Mouse (Mus musculus): Measurements from ENCODE around the gene Ypel3. TPM values are rescaled to one million over a fixed set of nuclear protein-coding genes. Genes with fewer than 3 reads are reported as not detected.

The Ypel3 gene
- polyA plus RNA-seq, 1 experiment, result 636 TPM

DNA sequence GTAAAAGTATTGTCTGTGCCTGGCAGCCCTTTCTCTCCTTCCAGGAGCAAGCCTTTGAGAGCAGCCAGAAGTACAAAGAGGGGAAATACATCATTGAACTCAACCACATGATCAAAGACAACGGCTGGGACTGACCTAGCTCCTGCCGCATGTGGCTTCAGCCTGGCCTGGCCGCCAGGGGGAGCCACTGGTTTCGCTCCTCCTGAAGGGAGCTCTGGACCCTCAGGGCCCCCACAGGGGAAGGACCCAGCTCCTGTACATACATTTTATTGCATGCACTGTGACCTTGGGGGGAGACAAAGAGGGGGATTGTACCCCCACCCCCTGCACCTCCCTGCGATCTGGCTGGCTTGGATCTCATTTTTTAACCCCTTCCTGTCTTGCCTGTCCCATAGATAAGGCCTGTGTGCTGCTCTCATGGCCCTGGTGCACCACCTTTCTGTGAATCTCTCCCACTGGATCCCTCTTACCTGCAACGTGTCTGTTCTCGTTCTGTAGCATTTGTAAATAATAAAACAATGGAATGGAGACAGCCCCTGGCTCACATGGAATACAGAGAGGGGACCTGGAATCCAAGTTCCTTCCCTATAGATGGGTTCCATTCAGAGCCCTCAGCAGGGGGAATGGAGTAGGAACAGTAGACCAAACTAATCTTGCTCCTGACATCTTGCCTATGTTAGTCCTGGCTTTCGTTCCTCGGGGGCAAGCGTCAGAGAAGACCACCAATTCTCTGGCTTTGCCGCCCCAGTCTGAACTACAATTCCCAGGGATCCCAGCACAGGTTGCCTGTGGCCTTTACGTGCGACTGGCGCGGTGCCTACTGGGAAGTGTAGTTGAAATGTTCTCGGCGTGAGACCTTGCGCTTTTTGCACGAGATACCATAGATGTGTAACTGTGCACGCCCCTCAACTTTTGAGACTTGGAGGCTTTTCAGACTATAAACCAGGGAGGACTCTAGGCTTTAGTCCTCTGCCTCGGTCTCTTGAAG lies 3.5 kb downstream of the Ypel3 start:
- Histone ChIP-seq H3K4me3 (replicated peaks; ENCODE audit: insufficient read depth, low read depth, low read length) (peak overlapping the region; percentile 53), H3K27me3 (ENCODE audit: control insufficient read depth, insufficient read depth, low read length) (no peaks in the 10 kb centered on the region), H3K27ac (ENCODE audit: insufficient read depth, low read length) (no peak overlapping the region), H3K4me1 (ENCODE audit: control insufficient read depth, insufficient read depth, low read length) (peaks cover 28% of the 10 kb centered on the region)
- 1% methylated on average over 21 of the region's 21 CpGs for WGBS
- TF ChIP-seq POLR2A (IDR thresholded peaks at IDR 0.05; ENCODE audit: borderline replicate concordance, insufficient read depth, low read length) (0 out of 2 replicates have a peak, but pooled peaks have one; percentile 47), CTCF (IDR thresholded peaks at IDR 0.05; ENCODE audit: borderline replicate concordance, insufficient read depth, low read depth, low read length) (peak; percentile 70)
- DNase-seq, result peak; percentile 86 to 89

DNA sequence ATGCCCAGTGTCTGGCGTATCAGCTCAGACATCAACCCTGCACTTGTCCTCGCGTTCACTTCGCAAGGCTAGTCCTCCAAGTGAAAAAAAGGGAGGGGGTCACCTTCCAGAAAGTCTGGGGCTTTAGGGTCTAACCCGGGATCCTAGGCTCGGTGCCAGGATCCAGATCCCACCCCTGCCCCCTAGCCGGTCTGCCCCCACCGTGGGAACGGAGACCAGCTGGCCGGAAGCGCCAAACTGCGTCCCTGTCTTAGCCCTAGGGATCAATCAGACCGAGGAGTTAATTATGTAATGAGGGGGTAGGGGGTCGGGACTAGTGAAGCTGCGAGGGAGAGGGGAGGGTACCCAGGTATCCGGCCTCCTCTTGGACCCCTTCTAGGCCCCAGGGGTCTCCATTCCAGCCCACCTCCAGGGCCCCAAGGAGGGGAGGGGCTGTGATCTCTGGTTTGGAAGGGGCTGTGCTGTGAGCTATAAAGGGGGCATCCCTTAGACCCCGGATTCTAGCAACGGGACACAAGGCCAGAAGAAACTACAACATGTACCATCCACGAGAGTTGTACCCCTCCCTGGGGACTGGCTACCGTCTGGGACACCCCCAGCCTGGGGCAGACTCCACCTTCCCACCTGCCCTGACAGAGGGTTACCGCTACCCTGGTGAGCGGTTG lies 4.3 kb downstream of the Ypel3 start, which contains the start of gene Tbx6:
Tbx6 (plus strand) TSS at position 513 of the 665 bp plus-strand sequence.
- peak in 1 of 2 experiments; percentile 29 for DNase-seq
- WGBS, result 4% methylated on average over 22 of the region's 22 CpGs
- peaks cover 20% of the 10 kb centered on the region; the same call in 1 of the 2 replicates for H3K4me1 ChIP-seq (ENCODE audit: control insufficient read depth, insufficient read depth, low read length)
- H3K27ac ChIP-seq (ENCODE audit: insufficient read depth, low read length), result peak within 1 kb of the TSS; percentile 16; the same call in 1 of the 2 replicates
- TF ChIP-seq CTCF (IDR thresholded peaks at IDR 0.05; ENCODE audit: borderline replicate concordance, insufficient read depth, low read depth, low read length), result no peak
- no peak for TF ChIP-seq POLR2A (IDR thresholded peaks at IDR 0.05; ENCODE audit: borderline replicate concordance, insufficient read depth, low read length)
- peak within 1 kb of the TSS; percentile 53 for H3K4me3 ChIP-seq (replicated peaks; ENCODE audit: insufficient read depth, low read depth, low read length)
- H3K27me3 ChIP-seq (ENCODE audit: control insufficient read depth, insufficient read depth, low read length), result no peaks in the 10 kb centered on the region

DNA sequence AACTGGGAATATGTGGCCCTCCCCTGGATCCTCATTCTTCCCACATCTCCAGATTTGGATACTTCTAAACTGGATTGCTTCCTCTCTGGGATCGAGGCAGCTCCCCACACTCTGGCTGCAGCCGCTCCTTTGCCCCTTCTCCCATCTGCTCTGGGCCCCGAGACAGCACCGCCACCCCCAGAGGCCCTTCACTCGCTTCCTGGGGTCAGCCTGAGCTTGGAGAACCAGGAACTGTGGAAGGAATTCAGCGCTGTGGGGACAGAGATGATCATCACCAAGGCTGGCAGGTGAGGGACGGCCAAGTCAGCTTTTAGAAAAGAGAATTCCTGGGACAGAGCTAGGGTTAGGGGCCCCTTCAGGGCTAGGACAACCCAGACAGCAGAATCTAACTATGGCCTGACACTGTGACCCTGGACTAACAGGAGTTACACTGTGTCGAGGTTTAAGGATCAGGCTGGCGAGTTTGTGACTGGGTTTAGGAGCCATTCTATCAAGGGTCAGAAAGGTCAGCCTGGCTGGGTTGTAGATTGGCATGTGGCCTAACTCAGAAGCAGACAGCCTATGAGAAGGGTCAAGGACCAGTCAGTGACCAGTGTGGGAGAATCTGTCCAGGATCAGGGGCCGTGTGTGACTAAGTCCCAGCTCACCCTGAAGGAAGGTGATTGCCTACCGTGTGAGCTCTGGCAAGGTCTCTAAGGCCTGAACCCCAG lies 5.1 kb downstream of the Ypel3 start:
- 0 out of 2 replicates have a peak overlapping the region, but pooled peaks have one; percentile 16 for H3K27ac ChIP-seq (ENCODE audit: insufficient read depth, low read length)
- H3K27me3 ChIP-seq (ENCODE audit: control insufficient read depth, insufficient read depth, low read length), result no peaks in the 10 kb centered on the region
- no peak overlapping the region for H3K4me3 ChIP-seq (replicated peaks; ENCODE audit: insufficient read depth, low read depth, low read length)
- TF ChIP-seq CTCF (IDR thresholded peaks at IDR 0.05; ENCODE audit: borderline replicate concordance, insufficient read depth, low read depth, low read length) (no peak), POLR2A (IDR thresholded peaks at IDR 0.05; ENCODE audit: borderline replicate concordance, insufficient read depth, low read length) (no peak)
- WGBS, result 46% methylated on average over 11 of the region's 11 CpGs
- peak in 1 of 2 experiments; percentile 29 for DNase-seq
- H3K4me1 ChIP-seq (ENCODE audit: control insufficient read depth, insufficient read depth, low read length), result peaks cover 19% of the 10 kb centered on the region; the same call in 1 of the 2 replicates

DNA sequence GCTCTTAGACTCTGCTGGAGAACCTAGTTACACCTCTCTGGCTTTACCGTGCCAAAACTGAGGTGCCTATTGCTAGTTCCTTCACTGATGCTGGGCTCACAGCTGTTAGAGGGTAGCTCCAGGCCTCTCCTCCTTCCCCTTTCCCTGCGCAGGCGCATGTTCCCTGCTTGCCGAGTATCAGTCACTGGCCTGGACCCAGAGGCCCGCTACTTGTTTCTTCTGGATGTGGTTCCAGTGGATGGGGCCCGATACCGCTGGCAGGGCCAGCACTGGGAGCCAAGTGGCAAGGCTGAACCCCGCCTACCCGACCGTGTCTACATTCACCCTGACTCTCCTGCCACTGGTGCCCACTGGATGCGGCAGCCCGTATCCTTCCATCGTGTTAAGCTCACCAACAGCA lies 5.9 kb downstream of the Ypel3 start:
- 58% methylated on average over 13 of the region's 13 CpGs for WGBS
- Histone ChIP-seq H3K4me3 (replicated peaks; ENCODE audit: insufficient read depth, low read depth, low read length) (no peak overlapping the region), H3K27me3 (ENCODE audit: control insufficient read depth, insufficient read depth, low read length) (no peaks in the 10 kb centered on the region), H3K27ac (ENCODE audit: insufficient read depth, low read length) (no peak overlapping the region), H3K4me1 (ENCODE audit: control insufficient read depth, insufficient read depth, low read length) (peaks cover 18% of the 10 kb centered on the region; the same call in 1 of the 2 replicates)
- TF ChIP-seq POLR2A (IDR thresholded peaks at IDR 0.05; ENCODE audit: borderline replicate concordance, insufficient read depth, low read length) (no peak), CTCF (IDR thresholded peaks at IDR 0.05; ENCODE audit: borderline replicate concordance, insufficient read depth, low read depth, low read length) (no peak)
- peak in 1 of 2 experiments; percentile 25 for DNase-seq

GRCm38 (mm10) chr7:126784469-126784868 lies 7.7 kb downstream of the Ypel3 start:
- TF ChIP-seq CTCF (IDR thresholded peaks at IDR 0.05; ENCODE audit: borderline replicate concordance, insufficient read depth, low read depth, low read length) (no peak), POLR2A (IDR thresholded peaks at IDR 0.05; ENCODE audit: borderline replicate concordance, insufficient read depth, low read length) (no peak)
- H3K4me3 ChIP-seq (replicated peaks; ENCODE audit: insufficient read depth, low read depth, low read length), result no peak overlapping the region
- no peak overlapping the region for H3K27ac ChIP-seq (ENCODE audit: insufficient read depth, low read length)
- 63% methylated on average over 7 of the region's 7 CpGs for WGBS
- peaks cover 12% of the 10 kb centered on the region; the same call in 1 of the 2 replicates for H3K4me1 ChIP-seq (ENCODE audit: control insufficient read depth, insufficient read depth, low read length)
- no peak for DNase-seq
- no peaks in the 10 kb centered on the region for H3K27me3 ChIP-seq (ENCODE audit: control insufficient read depth, insufficient read depth, low read length)

- WGBS, result 65% methylated on average over 4 of the region's 4 CpGs
- no peak for TF ChIP-seq CTCF (IDR thresholded peaks at IDR 0.05; ENCODE audit: borderline replicate concordance, insufficient read depth, low read depth, low read length)
- no peak for TF ChIP-seq POLR2A (IDR thresholded peaks at IDR 0.05; ENCODE audit: borderline replicate concordance, insufficient read depth, low read length)
- no peaks in the 10 kb centered on the region for H3K27me3 ChIP-seq (ENCODE audit: control insufficient read depth, insufficient read depth, low read length)
- no peak overlapping the region for H3K27ac ChIP-seq (ENCODE audit: insufficient read depth, low read length)
- H3K4me1 ChIP-seq (ENCODE audit: control insufficient read depth, insufficient read depth, low read length), result peaks cover 9% of the 10 kb centered on the region; the same call in 1 of the 2 replicates
- no peak overlapping the region for H3K4me3 ChIP-seq (replicated peaks; ENCODE audit: insufficient read depth, low read depth, low read length)
- DNase-seq, result no peak
These were observed 8.3 kb downstream of the Ypel3 start for GRCm38 (mm10) chr7:126785056-126785455.

- Histone ChIP-seq H3K4me1 (ENCODE audit: control insufficient read depth, insufficient read depth, low read length) (0 out of 2 replicates have a peak, but pooled peaks cover 3% of the 10 kb centered on the region), H3K27me3 (ENCODE audit: control insufficient read depth, insufficient read depth, low read length) (no peaks in the 10 kb centered on the region), H3K27ac (ENCODE audit: insufficient read depth, low read length) (no peak overlapping the region), H3K4me3 (replicated peaks; ENCODE audit: insufficient read depth, low read depth, low read length) (no peak overlapping the region)
- 87% methylated on average over 14 of the region's 14 CpGs for WGBS
- TF ChIP-seq CTCF (IDR thresholded peaks at IDR 0.05; ENCODE audit: borderline replicate concordance, insufficient read depth, low read depth, low read length), result no peak
- DNase-seq, result no peak
These were observed 9.4 kb downstream of the Ypel3 start for GRCm38 (mm10) chr7:126786142-126786541.

Measured in cerebellum, adult 2 months (tissue).